Comparison of ENCODE assay signal across 18 mouse cellular contexts in the genomic region with DNA sequence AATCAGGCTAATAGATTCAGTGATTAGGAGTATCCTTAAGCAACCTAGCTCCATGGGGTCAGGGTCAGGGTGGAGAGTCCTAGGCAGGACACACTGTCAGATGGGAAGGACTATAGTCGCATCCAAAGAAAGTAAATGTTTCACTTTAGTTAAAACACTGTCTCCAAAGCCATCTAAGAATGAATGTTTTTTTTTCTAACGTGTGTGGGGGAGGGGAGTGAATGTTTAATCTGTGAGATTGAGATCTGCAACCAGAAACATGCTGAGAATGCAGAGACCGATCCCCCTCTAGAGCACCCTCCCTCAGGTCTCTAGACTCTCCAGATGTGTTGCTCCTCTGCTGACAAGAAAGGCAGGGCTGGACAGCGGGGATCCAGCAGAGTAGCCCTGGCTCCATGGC. TPM values are rescaled to one million over a fixed set of nuclear protein-coding genes. Genes with fewer than 3 reads are reported as not detected.
"Had no signal": no experiment of that assay in that cellular context is flagged by ENCODE, and none has a peak within 500 bp of the region (broad histone marks: within the 10 kb centered on the region; RNA-seq: fewer than 3 reads in every experiment).

No protein-coding gene starts in this region.

- H3K4me1 ChIP-seq: hindbrain, embryonic 12.5 days; intestine, embryonic 15.5 days; limb, embryonic 15.5 days; liver, embryonic 12.5 days; megakaryocyte, embryonic 14.5 days; midbrain, embryonic 15.5 days; neural tube, embryonic 13.5 days had no signal

- H3K4me2 ChIP-seq: hindbrain, embryonic 12.5 days; intestine, embryonic 15.5 days; limb, embryonic 15.5 days; liver, embryonic 12.5 days; lung, embryonic 14.5 days; midbrain, embryonic 11.5 days; midbrain, embryonic 15.5 days; neural tube, embryonic 13.5 days had no signal

- ATAC-seq: intestine, embryonic 15.5 days; liver, embryonic 12.5 days; midbrain, embryonic 15.5 days had no signal

- H3K36me3 ChIP-seq: hindbrain, embryonic 12.5 days; intestine, embryonic 15.5 days; limb, embryonic 15.5 days; liver, embryonic 12.5 days; midbrain, embryonic 15.5 days; neural tube, embryonic 13.5 days had no signal

- DNase-seq: lung, embryonic 14.5 days; lung, postnatal 10 days; right cerebral cortex, adult 18-20 months; thymus, postnatal 14 days had no signal

- H3K27ac ChIP-seq: hindbrain, embryonic 12.5 days; intestine, embryonic 15.5 days; limb, embryonic 15.5 days; liver, embryonic 12.5 days; macrophage; midbrain, embryonic 15.5 days; neural tube, embryonic 13.5 days; stomach, postnatal 0 days had no signal

- H3K9ac ChIP-seq: hindbrain, embryonic 12.5 days; intestine, embryonic 15.5 days; limb, embryonic 15.5 days; liver, embryonic 12.5 days; lung, embryonic 14.5 days; midbrain, embryonic 15.5 days; neural tube, embryonic 13.5 days had no signal

- H3K4me3 ChIP-seq: hindbrain, embryonic 12.5 days; intestine, embryonic 15.5 days; limb, embryonic 15.5 days; liver, embryonic 12.5 days; megakaryocyte, embryonic 14.5 days; midbrain, embryonic 15.5 days; neural tube, embryonic 13.5 days had no signal

- H3K9me3 ChIP-seq: intestine, embryonic 15.5 days; limb, embryonic 15.5 days; midbrain, embryonic 15.5 days had no signal

- H3K27me3 ChIP-seq: hindbrain, embryonic 12.5 days; intestine, embryonic 15.5 days; limb, embryonic 15.5 days; liver, embryonic 12.5 days; megakaryocyte, embryonic 14.5 days; midbrain, embryonic 15.5 days; neural tube, embryonic 13.5 days had no signal

RNA-seq across cellular contexts. Expression of gene Slc22a13, which starts 1.8 kb away (rescaled TPM):
- total RNA-seq: layer of hippocampus, postnatal 25 days; left cerebral cortex, postnatal 25 days had no signal
- polyA plus RNA-seq: intestine, embryonic 15.5 days; limb, embryonic 11.5 days; limb, embryonic 15.5 days; liver, embryonic 12.5 days; lung, embryonic 14.5 days; macrophage; midbrain, embryonic 11.5 days; midbrain, embryonic 15.5 days; neural tube, embryonic 13.5 days; stomach, postnatal 0 days had no signal

RNA-seq across cellular contexts. Expression of gene Gm47289, which starts 48.2 kb away (rescaled TPM):
- total RNA-seq: layer of hippocampus, postnatal 25 days; left cerebral cortex, adult 8-10 months; left cerebral cortex, postnatal 25 days had no signal
- polyA plus RNA-seq: hindbrain, embryonic 12.5 days; intestine, embryonic 15.5 days; limb, embryonic 11.5 days; limb, embryonic 15.5 days; liver, embryonic 12.5 days; lung, embryonic 14.5 days; macrophage; midbrain, embryonic 11.5 days; midbrain, embryonic 15.5 days; neural tube, embryonic 13.5 days; stomach, postnatal 0 days had no signal

RNA-seq across cellular contexts. Expression of gene Acaa1b, which starts 50.2 kb away (rescaled TPM):
- polyA plus RNA-seq: macrophage had no signal
